Mouse (Mus musculus) heart, postnatal 0 days (tissue): ENCODE measurements around the gene Daam2.

Source experiments
- CTCF ChIP-seq: IDR thresholded peaks from 2 replicates; pipeline ENCODE4 v1.5.1; 2016; ENCODE audit warnings: antibody characterized with exemption, control low read depth, low read depth
- EP300 ChIP-seq: IDR thresholded peaks from 2 replicates; pipeline ENCODE4 v1.6.1; 2016; ENCODE audit warnings: antibody characterized with exemption, low read depth

DNA sequence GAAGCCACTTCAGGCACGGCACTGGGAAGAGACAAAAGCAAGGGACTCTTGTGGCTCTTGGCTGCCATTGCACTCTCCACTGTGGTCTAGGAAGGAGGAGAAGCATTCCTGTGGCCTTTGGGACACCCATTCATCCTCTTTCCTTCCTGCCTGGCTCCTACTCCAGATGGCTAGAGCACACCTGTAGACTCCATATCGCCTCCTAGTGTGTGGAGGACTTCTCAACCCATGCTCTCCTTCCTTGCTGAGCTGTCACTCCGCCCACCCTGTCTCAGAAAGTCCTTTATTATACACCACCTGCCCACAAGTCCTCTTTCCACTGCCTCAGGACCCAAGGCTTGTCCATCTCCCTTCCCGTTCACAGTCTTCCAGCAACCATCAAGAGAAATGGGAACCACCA, 70.9 kb downstream of the Daam2 start:
- TF ChIP-seq CTCF (no peak), EP300 (no peak)
